Mouse (Mus musculus) forelimb bud, embryonic 11.5 days (tissue): ENCODE measurements around the gene Ero1lb.

Experiments
- DNase-seq: peaks from one replicate; pipeline ENCODE4 v3.0.0-alpha.2; 2012; ENCODE audit warnings: low read depth, low spot score

Gene Ero1lb

DNA sequence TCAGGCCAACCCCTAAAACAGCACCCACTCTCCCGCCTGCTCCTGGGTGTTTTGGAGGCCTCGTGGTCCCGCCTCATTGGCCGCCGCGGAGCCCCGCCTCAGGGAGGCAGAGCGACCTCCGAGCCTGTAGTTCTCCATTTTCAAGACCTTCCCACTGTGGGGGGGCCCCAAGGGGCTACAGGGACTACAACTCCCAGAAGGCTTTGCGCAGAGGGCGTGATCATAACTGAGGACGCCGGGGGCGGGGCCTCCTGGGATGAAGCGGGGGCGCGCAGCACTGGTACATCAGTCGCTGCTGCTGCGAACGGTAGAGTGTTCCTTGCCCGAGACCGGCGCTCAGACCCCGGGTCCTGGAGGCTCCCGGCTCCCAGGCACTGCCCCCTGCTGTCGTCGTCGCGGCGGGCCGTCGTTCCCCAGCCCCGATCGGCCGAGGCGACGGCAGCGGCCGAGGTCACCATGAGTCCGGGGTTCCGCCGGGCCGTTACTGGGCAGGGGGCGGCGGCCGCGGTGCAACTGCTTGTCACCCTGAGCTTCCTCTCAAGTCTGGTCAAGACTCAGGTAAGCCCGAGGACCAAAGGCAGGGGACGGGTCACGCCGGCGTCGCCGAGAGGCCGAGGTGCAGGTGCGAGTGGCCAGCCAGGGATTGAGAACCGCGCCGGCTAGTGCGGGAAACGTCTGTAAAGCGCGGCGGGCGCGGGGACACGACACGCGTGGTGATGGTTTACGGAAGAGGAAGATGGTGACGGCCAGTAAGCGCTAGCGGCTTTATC lies at the start of gene Ero1lb:
TSS of gene Ero1lb (plus strand) at position 254 of the 770 bp plus-strand sequence.
- DNase-seq = peak; percentile 98

DNA sequence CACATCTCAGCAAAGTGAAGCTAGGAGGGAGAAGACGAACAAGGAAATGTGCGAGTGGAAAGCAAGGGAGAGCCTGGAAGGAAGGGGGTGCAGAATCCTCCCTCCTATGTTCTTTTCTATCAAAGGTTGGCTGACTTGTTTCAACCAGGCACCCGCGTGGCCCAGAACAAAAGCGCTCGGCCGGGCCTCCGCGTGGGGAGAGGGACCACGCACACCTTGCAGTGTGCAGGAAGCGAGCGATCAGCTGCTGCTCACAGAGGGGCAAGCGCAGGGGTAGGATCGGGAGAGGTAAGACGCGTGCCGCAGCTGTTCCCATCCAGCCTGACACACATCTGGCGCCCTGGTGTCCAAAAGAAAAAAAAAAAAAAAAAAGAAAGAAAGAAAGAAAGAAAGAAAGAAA lies 46.3 kb upstream of the Ero1lb start:
- DNase-seq = no peak

DNA sequence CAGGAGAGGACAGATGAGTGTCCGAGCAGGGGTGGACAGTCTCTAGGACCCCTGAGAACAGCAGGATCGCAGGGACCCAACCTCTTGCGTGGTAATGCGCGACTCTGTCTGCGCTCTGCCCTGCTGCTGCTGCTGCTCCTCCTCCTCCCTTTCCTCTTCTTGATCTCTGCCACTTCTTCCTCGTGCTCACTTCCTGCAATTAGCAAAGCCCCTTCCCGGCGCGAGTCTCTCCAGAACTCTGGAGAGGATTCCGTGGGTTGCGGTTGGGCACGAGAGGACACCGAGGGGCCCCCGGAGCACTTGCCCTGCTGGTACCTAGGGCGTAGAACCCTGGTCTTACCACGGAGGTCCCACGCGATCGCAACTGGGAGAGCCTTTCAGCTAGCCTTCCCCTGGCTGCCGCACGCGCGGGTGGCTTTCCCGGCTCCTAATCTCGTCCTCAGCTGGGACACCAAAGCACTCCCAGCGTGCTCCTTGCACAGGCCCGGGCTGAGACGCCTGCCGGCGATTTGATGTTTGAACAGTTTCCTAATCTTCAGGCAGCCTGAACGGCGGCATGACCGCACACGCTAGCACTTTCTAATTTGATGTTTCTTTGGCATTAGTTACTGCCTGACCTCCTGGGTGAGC lies 45.6 kb upstream of the Ero1lb start, which contains the start of gene Edaradd:
TSS of gene Edaradd (minus strand) at position 484 of the 630 bp plus-strand sequence.
- DNase-seq = peak; percentile 64

DNA sequence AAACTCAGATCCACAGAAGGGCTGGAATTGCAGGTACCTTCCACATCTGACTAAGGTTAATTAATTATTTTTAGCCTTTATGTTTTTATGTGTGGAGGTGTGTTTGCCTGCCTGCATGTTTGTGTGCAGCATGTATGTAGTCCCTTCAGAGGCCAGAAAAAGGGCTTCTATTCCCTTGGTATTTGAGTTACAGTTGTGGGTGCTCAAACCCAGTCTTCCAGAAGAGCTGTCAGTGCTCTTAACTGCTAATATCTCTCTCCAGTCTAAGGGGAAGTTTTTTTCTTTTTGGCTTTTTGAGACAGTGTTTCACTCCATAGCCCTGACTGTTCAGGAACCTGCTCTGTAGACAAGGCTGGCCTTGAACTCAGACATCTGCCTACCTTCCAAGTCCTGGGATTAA lies 43.3 kb upstream of the Ero1lb start:
- no peak for DNase-seq

DNA sequence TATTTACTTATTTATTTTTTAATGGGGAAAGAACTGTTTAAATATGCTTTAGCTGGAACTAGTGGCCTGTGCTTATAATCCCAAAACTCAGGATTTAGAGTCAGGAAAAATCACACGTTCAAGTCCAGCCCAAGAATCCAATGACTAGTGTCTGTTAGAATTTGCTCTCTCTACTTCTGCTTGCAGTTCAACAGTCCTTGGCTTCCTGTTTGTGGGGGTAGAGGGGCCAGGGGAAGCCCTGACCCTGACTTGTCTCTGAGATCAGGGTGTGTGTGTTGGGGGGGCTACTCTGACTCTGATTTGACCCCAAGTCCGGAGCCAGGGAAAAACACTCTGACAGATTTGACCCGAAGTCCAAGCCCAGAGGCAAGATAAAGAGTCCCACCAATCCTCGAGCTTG lies 40.0 kb upstream of the Ero1lb start:
- no peak for DNase-seq

DNA sequence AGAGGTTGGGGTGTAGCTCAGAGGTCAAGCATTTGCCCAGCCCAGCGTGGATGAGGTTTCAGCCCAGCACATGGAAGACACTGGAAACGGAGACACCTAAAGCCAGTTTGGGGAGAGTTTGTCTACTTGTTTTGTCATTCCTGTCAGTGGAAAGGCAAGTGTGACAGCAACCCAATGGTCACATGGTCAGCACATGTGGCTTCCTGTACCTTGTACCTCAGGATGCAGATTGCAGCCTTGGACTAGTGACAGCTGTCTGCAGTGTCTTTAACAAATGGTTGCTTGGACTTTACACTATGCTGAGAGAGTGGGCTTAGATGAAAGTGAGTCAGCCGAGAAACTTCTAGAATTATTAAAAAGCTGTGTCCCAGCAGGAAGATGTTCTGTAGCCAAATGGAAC lies 31.0 kb upstream of the Ero1lb start:
- no peak for DNase-seq

DNA sequence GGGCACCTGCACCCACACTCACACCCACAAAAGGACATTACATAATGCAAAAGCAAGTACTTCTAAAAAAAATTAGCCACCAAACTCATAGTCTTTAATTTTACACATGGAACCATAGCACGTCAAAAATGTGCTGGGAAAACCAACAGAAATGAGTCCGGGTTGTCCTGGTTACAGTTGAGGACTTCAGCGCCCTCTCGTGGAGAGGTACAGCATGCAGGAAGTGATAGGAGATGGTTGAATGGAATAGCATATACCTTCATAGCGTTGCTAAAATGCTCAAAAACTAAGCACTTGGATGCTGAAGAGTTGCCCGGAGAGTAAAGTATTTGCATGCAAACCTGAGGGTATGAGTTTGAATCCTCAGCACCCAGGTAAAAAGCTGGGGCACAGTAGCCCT lies 27.7 kb upstream of the Ero1lb start:
- no peak for DNase-seq

DNA sequence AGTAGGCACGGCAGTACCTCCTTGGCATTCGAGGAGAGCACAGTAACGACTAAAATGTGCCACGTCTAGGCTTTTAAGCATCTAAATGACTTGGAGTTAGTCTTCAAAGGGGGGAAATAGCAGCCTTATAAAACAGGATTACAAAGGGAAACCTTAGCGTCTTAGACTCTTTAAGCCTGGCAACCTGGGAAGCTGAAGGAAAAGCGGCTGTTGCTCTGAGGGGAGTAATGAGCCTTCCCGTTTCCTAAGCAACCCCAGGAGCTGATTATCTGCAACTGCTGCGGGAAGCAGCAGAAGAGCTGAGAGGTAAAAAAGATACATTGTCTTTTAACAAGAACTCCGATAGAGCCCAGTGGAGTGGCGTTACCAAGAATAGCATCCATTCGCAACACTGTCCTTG lies 26.0 kb upstream of the Ero1lb start:
- no peak for DNase-seq

DNA sequence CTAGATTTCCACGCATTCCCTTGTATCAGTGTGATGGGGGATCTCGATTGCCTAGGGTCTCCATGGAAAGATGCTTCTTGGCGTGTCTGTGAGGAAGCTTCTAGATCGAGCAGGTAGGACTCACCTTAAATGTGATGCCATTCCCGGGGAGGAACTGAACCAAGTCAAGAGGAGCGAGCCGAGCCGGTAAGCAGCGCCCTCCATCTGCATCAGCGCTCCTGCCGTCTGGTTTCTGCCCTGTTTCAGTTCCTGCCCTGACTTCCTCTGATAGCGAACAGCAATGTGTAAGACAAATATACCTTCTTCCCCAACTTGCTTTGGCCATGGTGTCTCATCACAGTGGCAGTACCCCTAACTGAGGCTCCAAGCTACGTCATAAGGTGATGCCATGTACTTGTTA lies 25.6 kb upstream of the Ero1lb start:
- DNase-seq = no peak

DNA sequence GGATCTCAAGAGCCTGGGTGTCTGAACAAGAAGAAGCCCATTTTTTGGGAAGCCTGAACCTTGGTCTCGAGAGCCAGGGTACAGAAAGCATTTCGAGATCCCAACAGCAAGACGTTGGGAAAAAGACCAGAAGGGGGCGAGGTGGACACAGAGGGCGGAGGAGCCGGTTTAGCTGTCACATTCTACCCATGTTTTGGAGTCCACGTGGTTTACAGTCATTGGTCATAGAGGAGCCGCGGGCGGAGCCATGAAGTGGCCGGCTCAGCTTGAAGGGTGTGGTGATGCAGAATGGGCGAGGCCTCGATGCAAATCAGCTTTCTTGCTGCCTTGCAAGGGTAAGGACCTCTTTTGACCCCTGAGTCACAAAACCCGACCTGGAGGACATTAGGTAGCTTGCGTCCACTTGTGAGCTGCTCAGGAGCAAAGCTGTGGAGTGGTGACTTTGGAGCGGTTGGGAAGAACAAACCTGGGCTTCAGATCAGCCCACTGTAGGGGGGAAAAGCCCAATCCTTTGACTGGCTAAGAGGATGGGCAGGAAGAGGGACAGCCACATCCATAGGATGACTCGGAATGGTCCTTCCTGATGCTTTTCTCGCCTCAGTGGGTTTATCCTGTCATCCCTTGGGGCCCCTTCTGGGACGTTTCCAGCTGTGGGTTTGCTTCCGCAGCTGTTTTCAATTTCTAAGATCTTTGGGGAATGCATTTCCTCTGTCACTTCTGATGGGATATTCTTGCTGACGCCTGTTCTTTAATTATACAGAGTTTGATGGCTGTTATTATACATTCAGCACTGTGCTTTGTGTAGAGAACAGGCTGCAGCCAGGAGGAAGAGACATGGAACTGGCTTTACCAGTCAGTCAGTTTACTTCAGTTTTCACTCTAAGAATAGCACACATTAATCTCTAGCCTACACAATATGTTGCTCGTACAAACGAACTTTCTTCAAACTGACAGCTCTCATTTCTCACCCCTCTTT lies 23.4 kb upstream of the Ero1lb start:
- peak; percentile 82 for DNase-seq

DNA sequence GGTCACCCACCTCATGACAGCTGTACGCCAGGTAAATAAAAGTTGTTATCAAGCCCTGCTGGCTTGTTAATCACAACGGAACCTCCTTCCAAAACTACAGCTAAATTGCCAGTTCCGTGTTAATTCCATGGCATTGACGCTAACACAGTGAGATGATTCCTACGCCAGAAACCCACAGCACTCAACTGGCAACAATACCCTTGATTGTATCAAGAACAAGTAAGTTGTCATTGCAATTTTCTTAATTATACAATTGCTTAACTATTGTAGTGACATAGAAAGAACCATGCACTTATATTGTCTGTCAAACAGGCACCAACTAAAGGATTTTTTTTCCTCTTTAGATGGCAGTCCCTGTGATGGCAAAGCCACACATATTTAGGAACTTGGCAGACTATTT lies 22.4 kb upstream of the Ero1lb start:
- DNase-seq = no peak

DNA sequence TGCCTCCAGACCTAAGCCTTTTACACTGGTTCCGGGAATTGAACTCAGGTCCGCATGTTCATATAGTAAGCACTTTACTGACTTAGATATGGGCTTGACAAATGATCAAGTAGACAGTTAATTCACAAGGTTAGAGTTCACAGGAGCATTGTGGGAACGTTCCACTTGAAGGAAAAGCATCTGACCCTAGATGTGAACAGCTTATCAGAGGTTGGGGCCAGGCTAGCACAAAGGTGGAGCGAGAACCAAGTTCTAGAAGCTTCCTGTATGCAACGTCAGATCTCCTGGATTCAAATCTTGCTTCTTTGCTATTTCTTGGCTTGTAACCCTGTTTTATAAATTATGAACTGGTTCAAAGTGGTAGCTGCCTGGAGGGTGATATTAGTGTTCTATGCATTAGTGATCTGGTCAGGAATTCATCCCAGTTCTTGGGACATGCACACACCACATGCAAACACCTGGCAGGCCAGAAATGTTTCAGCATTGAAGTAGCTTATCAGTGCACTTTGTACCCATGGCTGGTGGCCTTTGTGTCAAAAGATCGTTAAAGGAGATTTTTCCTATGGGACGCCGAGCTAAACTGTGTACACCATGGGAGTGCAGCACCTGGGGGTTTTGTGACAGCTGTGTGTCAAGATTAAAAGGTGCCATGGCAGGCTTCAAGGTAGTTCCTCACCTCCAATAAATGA lies 21.6 kb upstream of the Ero1lb start:
- no peak for DNase-seq

DNA sequence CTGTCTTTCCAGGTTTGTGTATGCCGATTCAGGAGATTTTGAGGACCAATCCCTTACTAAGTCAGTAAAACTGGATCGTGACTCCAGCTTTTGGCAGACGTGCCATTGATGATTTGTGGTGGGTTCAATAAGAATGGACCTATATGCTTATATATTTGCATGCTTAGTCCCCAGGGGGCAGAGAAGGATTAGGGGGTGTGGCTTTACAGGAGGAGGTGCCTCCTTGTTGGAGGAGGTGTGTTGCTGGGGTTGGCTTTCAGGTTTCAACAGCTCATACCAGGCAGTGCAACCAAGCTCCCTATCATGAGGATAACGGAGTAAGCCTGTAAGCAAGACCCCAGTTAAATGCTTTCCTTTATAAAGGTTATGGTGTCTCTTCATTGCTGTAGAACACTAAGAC lies 11.5 kb upstream of the Ero1lb start:
- DNase-seq = no peak

DNA sequence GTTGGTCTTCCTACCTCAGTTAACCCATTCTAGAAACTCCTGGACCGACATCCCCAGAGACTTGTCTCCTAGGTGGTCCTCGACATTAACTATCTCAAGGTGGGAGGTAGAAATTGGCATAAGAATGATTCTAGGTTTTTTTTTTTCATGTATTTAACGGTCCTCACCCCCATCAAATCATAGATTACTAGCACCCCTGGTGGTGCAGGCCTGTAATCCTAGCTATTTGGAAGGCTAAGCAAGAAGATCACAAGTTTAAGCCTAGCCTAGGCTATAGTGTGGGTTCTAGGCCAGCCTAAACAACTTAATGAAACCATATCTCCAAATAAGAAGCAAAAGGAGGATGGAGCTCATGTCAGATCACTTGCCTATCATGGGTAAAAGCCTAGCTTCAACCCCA lies 6.6 kb upstream of the Ero1lb start:
- DNase-seq = no peak

DNA sequence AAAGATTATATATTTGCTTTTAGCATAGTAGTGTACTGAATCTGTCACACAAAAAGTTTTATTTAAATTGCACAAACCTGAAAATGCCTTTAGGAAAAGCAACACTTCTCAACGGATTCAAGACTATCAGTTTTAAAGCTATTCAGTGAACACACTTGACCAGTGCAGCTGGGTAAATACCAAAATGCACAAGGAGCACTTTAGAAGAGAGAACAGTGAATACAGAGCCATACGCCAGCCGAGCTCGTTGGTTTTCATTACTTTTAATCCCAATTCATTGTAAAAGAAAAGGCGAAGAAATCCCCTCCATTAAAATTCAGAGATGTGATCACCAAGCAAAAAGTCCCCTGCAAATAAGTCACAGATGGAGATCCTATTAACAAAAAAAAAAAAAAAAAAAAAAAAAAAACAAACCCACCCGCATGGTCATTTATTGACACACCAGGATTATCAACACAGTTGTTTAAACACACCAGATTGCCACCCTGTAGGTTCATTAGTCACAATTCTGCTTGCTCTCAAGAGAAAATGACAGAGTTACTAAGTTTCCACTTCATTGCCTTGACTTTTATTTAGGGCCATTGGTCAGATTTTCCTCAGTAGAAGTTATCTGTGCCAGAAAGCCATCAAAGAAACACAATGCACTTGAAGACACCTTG lies 6.1 kb upstream of the Ero1lb start:
- DNase-seq = no peak

DNA sequence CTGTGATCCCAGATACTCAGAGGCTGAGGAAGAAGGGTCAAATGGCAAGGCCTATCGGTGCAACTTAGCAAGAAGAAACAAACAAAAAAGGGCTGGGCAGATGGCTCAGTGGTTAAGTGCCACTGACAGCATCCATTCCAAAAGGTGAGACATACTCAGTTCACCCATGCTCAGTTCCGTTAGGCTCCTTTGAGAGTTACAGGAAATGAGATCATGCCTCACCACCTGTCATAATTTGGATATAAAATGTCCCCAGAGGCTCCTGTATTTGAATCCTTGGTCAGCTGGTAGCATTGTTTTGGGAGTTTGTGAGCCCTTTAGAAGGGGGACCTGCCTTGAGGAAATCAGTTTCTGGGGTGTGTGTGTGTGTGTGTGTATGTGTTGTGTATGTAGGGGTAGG lies 3.9 kb upstream of the Ero1lb start:
- no peak for DNase-seq

DNA sequence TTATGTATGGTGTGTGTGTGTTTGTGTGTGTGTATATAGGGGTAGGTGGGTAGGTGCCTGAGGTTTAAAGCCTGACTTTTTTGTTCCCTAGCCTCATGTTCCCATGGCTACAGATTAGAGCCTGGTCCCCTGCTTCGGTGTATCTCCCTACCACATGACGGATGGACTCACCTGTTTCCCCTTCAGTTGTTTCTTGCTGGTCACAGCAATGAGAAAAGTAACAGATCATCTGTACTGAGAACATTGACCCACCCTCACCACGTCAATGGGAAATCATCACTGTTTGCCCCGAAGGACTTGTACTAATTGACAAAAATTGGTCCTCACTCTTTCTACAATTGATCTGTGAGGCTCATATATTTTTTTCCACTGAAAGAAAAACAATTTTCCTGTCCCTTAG lies 3.4 kb upstream of the Ero1lb start:
- DNase-seq = no peak

DNA sequence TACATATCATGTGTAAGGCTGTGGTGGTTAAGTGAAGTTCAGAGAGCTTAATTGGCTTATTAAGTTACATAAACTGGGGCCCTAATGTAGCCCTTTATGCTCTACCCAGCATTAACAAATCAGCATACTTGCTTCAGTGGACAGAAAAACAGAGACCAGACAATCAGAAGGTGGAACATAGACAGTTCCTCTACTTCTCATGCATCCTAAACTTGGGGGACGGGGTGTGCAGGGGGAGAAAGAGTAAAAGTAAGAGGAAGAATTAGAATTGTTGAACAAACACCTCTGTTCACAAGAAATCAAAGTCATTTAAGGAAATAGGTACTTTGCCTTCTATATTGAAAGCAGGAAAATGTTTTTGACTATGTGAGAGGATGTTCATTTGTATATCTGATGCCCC lies 2.3 kb downstream of the Ero1lb start:
- no peak for DNase-seq

DNA sequence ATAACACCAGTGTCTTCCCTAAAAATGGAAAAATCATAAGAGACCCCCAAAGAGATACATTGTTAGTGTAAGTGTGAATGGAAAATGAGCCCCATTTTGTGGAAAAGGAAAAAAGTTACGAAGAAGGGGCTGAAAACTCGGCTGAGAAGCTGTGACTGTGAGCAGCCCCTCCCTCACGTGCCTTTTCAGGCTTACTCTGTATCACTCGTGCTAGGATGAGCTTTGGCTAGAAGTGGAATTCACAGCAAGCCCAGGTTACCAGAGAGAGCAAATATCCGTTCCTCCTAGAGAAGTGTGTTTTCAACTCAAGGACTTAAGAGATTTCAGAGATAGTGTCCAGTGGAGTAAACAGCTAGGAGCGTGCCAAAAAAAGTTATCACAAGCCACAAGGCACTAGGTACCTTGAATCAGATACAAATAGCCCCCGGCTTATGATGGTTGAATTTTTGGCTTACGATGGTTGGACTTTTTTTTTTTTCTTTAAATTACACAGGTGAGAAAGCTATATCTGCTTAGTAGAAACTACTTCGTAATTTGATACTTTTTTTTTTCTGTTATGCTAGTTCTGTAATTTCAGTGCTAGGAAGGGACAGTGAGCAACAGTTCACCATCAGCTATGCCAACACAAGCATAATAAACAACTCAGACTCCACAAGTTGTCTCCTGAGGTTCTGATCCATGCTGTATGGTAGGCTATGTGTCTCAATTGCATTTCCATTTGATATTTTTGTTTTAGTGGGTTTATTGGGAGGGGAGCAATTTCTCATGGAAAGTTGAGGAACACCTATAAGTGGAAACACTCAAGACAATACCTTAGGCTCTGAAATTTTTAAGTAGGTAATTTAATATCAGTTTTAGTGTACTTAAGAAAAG lies 3.2 kb downstream of the Ero1lb start:
- DNase-seq = no peak

DNA sequence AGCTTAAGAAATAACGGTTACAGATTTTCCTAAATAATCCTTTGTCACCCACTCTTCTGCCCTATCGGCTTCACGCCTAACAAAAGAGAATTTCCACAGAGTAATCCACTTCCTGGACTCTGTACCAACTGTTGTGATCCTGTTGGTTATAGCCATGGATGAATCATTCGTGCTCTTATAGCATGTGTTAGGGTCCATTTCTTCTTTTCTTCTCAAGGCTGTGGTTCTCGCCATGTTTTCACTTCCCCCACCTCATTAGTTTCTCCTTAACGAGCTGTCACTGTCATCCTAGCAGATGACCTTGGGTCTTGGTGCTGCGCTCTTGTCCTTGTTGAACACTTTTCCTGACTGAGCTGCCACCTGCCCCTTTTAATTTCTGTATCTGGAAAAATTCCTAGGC lies 4.1 kb downstream of the Ero1lb start:
- no peak for DNase-seq
